Mouse (Mus musculus) E14TG2a.4 (cell line): ENCODE measurements around the gene Ncbp1.
A peak's percentile ranks its signal among the peaks of the same experiment; 100 is the strongest.

Experiments used
- H3K27me3 ChIP-seq: 2 replicates; pipeline ENCODE4 v1.6.1; 2014; ENCODE audit warnings: low read length, control low read depth; ENCODE audit not compliant: insufficient read depth
- H3K36me3 ChIP-seq: 2 replicates; pipeline ENCODE4 v1.6.1; 2014; ENCODE audit warnings: low read length, control low read depth; ENCODE audit not compliant: insufficient read depth
- H3K4me1 ChIP-seq: replicated peaks from 2 replicates; pipeline ENCODE4 v1.6.1; 2014; ENCODE audit warnings: low read depth, low read length, control low read depth
- H3K4me3 ChIP-seq: replicated peaks from 2 replicates; pipeline ENCODE4 v1.5.1; 2014; ENCODE audit warnings: mild to moderate bottlenecking, low read length
- H3K9me3 ChIP-seq: 2 replicates; pipeline ENCODE4 v1.6.1; 2014; ENCODE audit warnings: low read length, control low read depth
- CTCF ChIP-seq: conservative IDR thresholded peaks from 2 replicates; pipeline ENCODE4 v1.5.1; 2014; ENCODE audit warnings: low read length
- NANOG ChIP-seq: IDR thresholded peaks from 2 replicates; pipeline ENCODE4 v1.6.1; 2014; ENCODE audit warnings: borderline replicate concordance, low read length, mixed read lengths
- POU5F1 ChIP-seq: IDR thresholded peaks from 2 replicates; pipeline ENCODE4 v1.6.1; 2014; ENCODE audit warnings: low read length, borderline replicate concordance

The Ncbp1 gene

GRCm38 (mm10) chr4:46138287-46139222, at the start of gene Ncbp1, which contains the start of gene Tstd2:
TSS of gene Ncbp1 (plus strand) at chr4:46138613.
TSS of gene Tstd2 (minus strand) at chr4:46138694.
- Histone ChIP-seq H3K36me3 (peaks cover 25% of the 10 kb centered on the region), H3K4me3 (peak within 1 kb of the TSS; percentile 91), H3K27me3 (peaks cover 5% of the 10 kb centered on the region; the same call in 1 of the 2 replicates), H3K9me3 (no peaks in the 10 kb centered on the region), H3K4me1 (peaks cover 38% of the 10 kb centered on the region)
- no peak for TF ChIP-seq NANOG
- no peak for TF ChIP-seq POU5F1
- TF ChIP-seq CTCF: no peak

GRCm38 (mm10) chr4:46089524-46090125, 48.8 kb upstream of the Ncbp1 start:
- Histone ChIP-seq H3K4me1 (peaks cover 20% of the 10 kb centered on the region), H3K27me3 (peaks cover 7% of the 10 kb centered on the region)
- TF ChIP-seq CTCF: no peak
- no peak for TF ChIP-seq POU5F1
- no peak for TF ChIP-seq NANOG

GRCm38 (mm10) chr4:46092429-46093076, 45.9 kb upstream of the Ncbp1 start:
- H3K4me3 ChIP-seq: no peak overlapping the region
- H3K27me3 ChIP-seq: peaks cover 6% of the 10 kb centered on the region; the same call in 1 of the 2 replicates
- H3K4me1 ChIP-seq: peaks cover 9% of the 10 kb centered on the region
- no peaks in the 10 kb centered on the region for H3K36me3 ChIP-seq
- peaks cover 23% of the 10 kb centered on the region for H3K9me3 ChIP-seq
- no peak for TF ChIP-seq NANOG
- no peak for TF ChIP-seq POU5F1
- TF ChIP-seq CTCF: no peak

More at GRCm38 (mm10) chr4:46089524-46090125, 48.8 kb upstream of the Ncbp1 start:
- no peak overlapping the region for H3K4me3 ChIP-seq
- H3K36me3 ChIP-seq: no peaks in the 10 kb centered on the region
- H3K9me3 ChIP-seq: no peaks in the 10 kb centered on the region

- Histone ChIP-seq H3K36me3 (no peaks in the 10 kb centered on the region), H3K4me1 (no peaks in the 10 kb centered on the region), H3K27me3 (peaks cover 6% of the 10 kb centered on the region; the same call in 1 of the 2 replicates), H3K9me3 (peaks cover 23% of the 10 kb centered on the region), H3K4me3 (no peak overlapping the region)
- TF ChIP-seq NANOG (no peak), CTCF (no peak), POU5F1 (no peak)
These were observed 43.2 kb upstream of the Ncbp1 start for GRCm38 (mm10) chr4:46094916-46095825.

GRCm38 (mm10) chr4:46095826-46096159, 42.6 kb upstream of the Ncbp1 start:
- TF ChIP-seq CTCF (no peak), NANOG (no peak), POU5F1 (no peak)
- Histone ChIP-seq H3K4me3 (no peak overlapping the region), H3K36me3 (no peaks in the 10 kb centered on the region), H3K9me3 (peaks cover 23% of the 10 kb centered on the region), H3K27me3 (peaks cover 6% of the 10 kb centered on the region; the same call in 1 of the 2 replicates), H3K4me1 (no peaks in the 10 kb centered on the region)

GRCm38 (mm10) chr4:46096546-46096945, 41.9 kb upstream of the Ncbp1 start:
- H3K9me3 ChIP-seq: peaks cover 23% of the 10 kb centered on the region
- H3K27me3 ChIP-seq: peaks cover 6% of the 10 kb centered on the region; the same call in 1 of the 2 replicates
- TF ChIP-seq CTCF (no peak), POU5F1 (no peak), NANOG (no peak)
- no peaks in the 10 kb centered on the region for H3K4me1 ChIP-seq
- no peaks in the 10 kb centered on the region for H3K36me3 ChIP-seq
- no peak overlapping the region for H3K4me3 ChIP-seq

- TF ChIP-seq CTCF (no peak), NANOG (no peak), POU5F1 (no peak)
- Histone ChIP-seq H3K36me3 (no peaks in the 10 kb centered on the region), H3K4me3 (no peak overlapping the region), H3K4me1 (no peaks in the 10 kb centered on the region), H3K27me3 (peaks cover 6% of the 10 kb centered on the region; the same call in 1 of the 2 replicates), H3K9me3 (peaks cover 30% of the 10 kb centered on the region)
These were observed 40.8 kb upstream of the Ncbp1 start for GRCm38 (mm10) chr4:46097591-46097990.
